Mouse (Mus musculus): ENCODE measurements around the gene Tut1. TPM values are rescaled to one million over a fixed set of nuclear protein-coding genes. Genes with fewer than 3 reads are reported as not detected.

Tut1 gene
- 10 to 100 TPM; 15.6 to 16.2 TPM for total RNA-seq (2021)
- long read RNA-seq, partial matches to known transcripts, result 0 of 7 reads
- long read RNA-seq, other reads (novel, unspliced or antisense), result 3 of 7 reads

DNA sequence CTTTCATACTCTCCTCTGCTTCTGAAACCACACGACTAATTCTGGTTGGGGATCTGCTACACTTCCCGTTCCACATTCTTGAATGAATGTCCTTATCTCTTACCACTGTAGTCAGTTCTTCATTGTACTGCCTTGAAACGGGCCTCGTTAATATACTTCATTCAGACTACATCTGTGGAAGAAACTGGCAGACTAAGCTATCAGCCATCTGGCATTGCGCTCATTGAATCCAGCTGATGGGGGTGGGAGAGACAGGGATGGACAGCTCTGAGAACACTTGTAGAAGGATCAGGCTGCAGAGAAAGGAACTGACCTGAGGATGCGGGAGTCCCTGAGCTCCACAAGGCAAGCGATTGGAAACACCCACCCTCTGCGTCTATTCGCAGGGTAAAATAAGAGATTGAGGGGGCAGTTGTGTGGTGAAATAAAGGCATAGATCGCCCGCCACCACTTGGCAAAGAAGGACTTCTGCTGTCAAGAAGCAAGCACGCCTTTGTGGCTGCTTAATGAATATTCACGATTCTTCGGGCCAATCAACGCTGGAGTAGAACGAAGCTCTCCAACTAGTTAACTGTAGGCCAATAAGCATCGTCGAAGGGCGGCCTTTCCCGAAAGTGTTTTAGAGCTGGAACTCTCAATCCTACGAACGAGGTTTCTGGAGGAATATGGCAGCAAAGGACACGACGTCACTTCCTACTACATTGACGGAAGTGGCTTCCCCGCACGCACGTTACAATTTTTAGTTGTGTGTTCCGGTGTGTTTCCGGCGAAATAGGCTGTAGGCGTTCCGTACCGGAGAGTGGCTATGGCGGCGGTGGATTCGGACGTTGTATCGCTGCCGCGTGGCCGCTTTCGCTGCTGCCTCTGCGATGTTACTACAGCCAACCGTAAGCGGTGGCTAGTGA is at the start of gene Tut1:
Gene Tut1, plus strand, starts transcription at position 713 of the 905 bp plus-strand sequence.
- peak; percentile 94 to 95 for DNase-seq (ENCODE audit: low spot score in 2 of 2)

DNA sequence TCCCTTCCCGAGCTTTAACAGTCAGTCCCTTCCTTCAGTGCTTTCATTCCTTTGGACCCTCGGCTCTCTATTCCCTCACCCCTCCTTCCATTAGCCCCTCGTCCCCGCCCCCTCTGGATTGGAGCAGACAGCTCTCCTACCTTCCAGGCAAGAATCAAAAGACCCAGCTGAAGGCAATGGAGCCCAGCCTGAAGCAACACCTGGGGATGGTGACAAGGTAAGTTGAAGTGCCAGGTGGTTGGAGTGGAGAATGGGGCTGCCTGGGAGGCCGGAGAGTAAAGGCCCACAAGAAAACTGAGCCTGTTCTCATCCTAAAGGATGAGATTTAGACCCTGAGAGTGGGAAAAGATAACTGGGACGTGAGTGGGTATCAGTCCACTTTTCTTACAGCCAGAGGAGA is 45.1 kb upstream of the Tut1 start:
- no peak for DNase-seq (ENCODE audit: low spot score in 2 of 2)

DNA sequence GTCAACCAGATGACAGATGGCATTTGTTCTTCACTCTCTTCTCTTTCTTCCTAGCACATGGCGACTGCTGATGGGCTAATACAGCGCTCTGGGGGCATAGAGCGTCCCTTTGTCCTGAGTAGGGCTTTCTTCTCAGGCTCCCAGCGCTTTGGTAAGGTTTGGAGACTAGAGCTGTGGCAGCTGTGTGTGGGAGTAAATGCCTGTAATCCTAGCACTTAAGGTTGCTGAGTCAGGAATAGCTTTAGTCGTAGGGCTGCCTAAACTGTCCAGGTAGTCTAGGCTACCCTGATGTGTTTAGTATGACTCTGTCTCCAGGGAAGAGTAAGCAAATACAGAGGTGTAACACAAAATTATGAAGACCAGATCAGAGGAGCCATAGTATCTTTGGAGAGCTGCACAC is 41.8 kb upstream of the Tut1 start:
- DNase-seq (ENCODE audit: low spot score in 2 of 2), result no peak

DNA sequence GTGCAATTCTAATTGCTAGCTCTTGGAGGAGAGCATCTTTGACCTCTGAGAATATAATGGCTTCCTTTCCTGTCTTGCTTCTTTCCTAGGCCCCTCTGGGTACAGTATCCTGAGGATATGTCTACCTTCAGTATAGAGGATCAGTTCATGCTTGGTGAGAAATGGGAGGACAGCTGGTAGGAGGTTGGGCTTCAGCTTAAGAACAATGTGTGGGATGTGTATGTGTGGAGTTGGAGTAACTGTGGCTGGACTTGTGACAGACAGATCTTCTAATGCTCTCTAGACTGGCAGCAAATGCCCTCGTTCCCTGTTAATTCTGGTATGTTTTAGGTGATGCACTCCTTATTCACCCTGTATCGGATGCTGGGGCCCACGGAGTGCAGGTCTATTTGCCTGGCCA is 39.4 kb upstream of the Tut1 start:
- DNase-seq (ENCODE audit: low spot score in 2 of 2), result no peak

- no peak for DNase-seq (ENCODE audit: low spot score in 2 of 2)
Observed at GRCm38 (mm10) chr19:8919000-8919399, 34.6 kb upstream of the Tut1 start.

- no peak for DNase-seq (ENCODE audit: low spot score in 2 of 2)
Observed at GRCm38 (mm10) chr19:8919684-8920072, 34.0 kb upstream of the Tut1 start.

GRCm38 (mm10) chr19:8920073-8920736 is 33.4 kb upstream of the Tut1 start, which contains the start of gene B3gat3:
TSS of gene B3gat3 (plus strand) at chr19:8920374.
- peak; percentile 90 to 92 for DNase-seq (ENCODE audit: low spot score in 2 of 2)

- DNase-seq (ENCODE audit: low spot score in 2 of 2), result no peak
Observed at GRCm38 (mm10) chr19:8920836-8921291, 32.8 kb upstream of the Tut1 start.

DNA sequence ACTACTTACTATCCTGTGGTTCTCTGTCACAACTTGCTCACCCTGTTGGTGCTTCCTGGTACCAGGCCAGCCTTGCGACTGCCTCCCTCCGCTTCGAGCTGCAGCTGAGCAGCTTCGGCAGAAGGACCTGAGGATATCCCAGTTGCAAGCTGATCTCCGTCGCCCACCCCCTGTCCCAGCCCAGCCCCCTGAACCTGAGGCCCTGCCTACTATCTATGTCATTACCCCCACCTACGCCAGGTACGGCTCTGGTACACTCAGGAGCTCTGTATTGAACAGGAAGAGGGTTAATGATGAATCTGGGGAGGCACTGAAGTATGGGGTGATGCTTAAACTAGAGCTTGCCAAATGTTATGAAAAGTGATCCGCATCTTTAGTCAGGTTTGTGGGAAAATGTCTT is 31.9 kb upstream of the Tut1 start:
- DNase-seq (ENCODE audit: low spot score in 2 of 2), result no peak

GRCm38 (mm10) chr19:8926766-8927165 is 26.9 kb upstream of the Tut1 start:
- no peak for DNase-seq (ENCODE audit: low spot score in 2 of 2)

GRCm38 (mm10) chr19:8927891-8928525 is 25.6 kb upstream of the Tut1 start:
- no peak for DNase-seq (ENCODE audit: low spot score in 2 of 2)

GRCm38 (mm10) chr19:8928689-8929223 is 24.9 kb upstream of the Tut1 start:
- DNase-seq (ENCODE audit: low spot score in 2 of 2), result no peak

DNA sequence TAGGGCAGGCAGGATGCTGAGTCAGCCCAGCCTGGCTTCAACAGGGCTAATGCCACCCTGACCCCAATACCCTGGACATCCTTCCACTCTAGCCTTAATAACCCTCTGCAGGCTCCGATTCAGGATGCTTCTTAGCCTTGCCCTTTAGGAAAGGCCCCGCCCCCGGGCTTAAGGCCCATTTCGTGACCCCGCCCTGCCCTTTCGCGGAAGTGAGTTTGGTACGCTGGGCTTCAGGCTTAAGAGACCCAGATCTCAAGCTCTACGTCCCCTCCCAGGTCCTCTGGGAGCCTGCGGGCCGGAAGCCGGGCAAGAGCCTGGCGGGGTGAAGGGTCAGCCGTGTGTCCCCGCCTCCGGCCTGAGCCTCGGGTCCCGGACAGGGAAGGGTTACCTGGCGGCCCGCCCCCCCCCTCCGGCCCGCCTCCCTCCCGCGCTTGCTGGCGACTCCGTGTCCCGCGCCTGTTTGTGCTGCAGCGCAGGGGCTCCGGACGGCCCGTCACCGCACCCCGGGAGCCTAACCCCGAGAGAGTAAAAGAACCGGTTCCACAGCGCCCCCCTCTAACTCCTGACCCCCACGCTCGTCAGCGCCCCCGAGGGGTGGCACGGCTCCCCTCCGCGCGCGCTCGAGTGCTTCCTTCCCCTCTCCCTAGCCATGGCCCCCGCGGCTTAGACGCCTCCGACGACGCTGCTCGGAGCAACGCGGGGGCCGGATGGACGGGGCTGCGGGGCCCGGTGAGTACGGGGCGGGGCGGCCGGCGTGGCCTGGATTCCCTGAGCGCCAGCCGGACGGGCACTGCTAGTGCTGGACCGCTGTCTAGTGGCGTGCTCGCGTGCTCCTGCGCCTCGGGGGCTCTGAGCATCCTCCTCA is 24.2 kb upstream of the Tut1 start, which contains the start of the genes Rom1 and Eml3:
Gene Rom1, minus strand, starts transcription at position 133 of the 865 bp plus-strand sequence.
Gene Eml3, plus strand, starts transcription at position 329 of the 865 bp plus-strand sequence.
- peak; percentile 68 to 74 for DNase-seq (ENCODE audit: low spot score in 2 of 2)

DNA sequence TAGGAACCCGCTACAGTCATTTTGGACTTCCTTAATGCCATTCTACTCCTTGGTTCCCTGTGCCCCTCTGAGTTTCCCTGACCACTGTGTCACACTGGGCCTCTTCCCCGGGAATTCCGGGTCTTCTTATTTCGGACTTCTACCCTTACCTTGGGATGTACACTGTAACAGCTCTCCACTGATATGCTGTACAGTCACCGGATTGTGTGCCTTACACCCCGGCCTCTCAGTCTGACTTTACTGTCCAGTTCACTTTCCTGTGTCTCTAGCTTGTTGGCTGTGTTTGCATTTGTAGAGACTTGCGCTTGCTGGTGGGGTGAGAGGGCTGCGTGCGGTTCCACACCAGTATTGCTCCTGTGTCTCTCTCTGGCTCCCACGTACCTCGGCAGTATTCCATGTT is 23.5 kb upstream of the Tut1 start:
- no peak for DNase-seq (ENCODE audit: low spot score in 2 of 2)

DNA sequence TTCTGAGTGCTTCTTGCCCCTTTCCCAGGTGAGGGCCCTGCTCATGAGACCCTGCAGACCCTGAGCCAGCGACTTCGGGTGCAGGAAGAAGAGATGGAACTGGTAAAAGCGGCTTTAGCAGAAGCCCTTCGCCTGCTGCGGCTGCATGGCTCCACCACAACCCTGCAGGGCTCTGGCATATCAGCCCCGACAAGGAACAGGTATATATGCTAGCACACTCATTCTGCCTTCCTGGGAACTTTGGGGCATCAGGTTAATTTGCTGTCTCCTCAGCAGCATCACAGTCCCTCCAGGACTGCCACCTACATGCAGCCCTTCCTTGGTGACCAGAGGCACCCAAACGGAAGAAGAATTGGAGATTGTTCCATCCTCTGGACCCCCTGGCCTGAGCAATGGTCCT is 22.9 kb upstream of the Tut1 start:
- DNase-seq (ENCODE audit: low spot score in 2 of 2), result no peak

- no peak for DNase-seq (ENCODE audit: low spot score in 2 of 2)
Observed at GRCm38 (mm10) chr19:8936736-8937135, 16.9 kb upstream of the Tut1 start.

DNA sequence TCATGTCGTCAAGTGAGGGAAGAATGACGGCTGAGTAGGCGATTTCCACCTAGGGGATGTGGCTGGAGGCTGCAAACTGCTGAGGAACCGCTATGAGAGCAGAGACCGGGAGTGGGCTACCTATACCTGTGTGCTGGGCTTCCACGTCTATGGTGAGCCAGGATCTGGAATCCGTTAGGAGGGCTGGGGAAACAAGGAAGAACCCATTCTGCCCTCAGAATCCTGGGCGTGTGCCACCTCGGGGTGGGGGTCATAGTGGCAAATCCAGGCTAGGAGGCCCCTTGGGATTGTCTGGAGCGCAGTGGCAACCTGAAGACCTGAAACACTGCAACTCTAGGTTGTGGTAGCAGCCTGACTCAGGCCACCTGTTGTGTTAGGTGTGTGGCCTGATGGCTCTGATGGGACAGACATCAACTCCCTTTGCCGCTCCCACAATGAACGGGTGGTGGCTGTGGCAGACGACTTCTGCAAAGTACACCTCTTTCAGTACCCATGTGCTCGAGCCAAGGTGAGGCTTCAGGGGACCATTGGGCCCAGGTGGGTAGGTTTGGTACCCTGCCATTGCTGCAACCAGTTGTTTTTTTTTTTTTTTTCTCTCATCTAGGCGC is 13.0 kb upstream of the Tut1 start:
- DNase-seq (ENCODE audit: low spot score in 2 of 2), result no peak

DNA sequence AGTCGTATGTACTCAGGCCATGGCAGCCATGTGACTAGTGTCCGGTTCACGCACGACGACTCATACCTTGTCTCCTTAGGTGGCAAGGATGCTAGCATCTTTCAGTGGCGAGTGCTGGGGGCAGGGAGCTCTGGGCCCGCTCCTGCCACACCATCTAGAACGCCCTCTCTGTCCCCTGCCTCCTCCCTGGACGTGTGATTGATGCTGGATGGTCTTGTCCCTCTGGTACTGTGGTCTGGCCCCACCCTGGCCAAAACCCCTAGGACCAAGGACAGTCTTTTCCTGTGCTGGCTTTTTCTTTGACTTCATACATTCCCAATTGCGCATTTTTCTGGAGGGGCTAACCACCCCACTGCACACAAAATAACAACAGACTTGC is 12.5 kb upstream of the Tut1 start:
- no peak for DNase-seq (ENCODE audit: low spot score in 2 of 2)

DNA sequence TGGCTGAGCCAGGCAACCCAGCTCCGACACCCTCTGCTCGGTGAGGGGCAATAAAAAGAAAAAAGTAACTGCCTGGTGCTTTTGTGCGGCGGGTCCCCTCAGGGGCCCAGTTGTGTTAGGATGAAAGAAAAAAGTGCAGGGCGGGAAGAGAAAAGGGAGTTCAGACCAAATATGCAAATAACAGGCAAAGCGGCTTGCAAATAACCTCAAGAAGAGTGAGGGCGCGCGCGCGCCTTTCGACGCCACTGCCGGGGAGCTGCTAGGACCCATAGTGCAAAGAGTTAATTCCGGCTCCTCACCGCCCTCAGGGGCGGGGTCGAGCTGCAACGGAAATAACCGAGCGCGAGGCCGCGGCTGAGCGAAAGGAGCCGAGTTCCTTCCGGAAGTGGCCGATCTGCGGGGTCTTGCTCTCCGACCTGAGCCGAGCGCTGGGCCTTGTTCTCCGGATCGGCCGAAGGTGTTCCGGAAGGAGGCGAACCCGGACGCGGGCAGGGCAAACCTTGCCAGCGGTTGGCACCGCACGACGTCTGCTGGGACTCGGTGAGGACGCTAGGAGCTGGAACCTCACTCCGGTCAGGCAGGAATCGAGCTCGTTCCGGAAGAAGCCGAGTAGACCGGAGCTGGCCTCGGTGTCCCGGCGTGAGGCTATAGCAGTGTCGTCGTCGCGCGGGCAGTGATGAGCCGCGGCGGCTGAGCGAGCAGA is 12.0 kb upstream of the Tut1 start, which contains the start of gene Mta2:
Gene Mta2, plus strand, starts transcription at position 361 of the 703 bp plus-strand sequence.
- DNase-seq (ENCODE audit: low spot score in 2 of 2), result peak; percentile 98
